Mouse (Mus musculus): ENCODE measurements around the gene Il12rb1.

GRCm38 (mm10) chr8:70863956-70864711, 55.9 kb downstream of the Il12rb1 start:
- TF ChIP-seq CTCF (IDR thresholded peaks at IDR 0.05) = no peak
- TF ChIP-seq POLR2A (IDR thresholded peaks at IDR 0.05; ENCODE audit: insufficient read depth, low read depth, low read length) = no peak
